Mouse (Mus musculus) lung, adult 18-20 months (tissue): ENCODE measurements at regions not wholly inside any gene's neighbourhood (a gene's known extent, or its start where the extent isn't known, plus 50 kb on each side); places are given as distances from the start of the nearest gene placed in this dataset.
A peak's percentile ranks its signal among the peaks of the same experiment; 100 is the strongest.
"Not testable (repeated sequence)": the region's sequence is repeated elsewhere in the genome, so short reads cannot be mapped to it uniquely, and the experiment has no call there.

Experiments used
- DNase-seq, 2 experiments: peaks; one replicate each; pipeline ENCODE4 v3.0.0; 2022; ENCODE audit warnings: mixed read lengths in 2 of 2

GRCm38 (mm10) chr14:59075845-59076745 lies 66.6 kb downstream of the 1700129C05Rik start:
- DNase-seq: no peak

GRCm38 (mm10) chr14:59072323-59073039 lies 70.2 kb downstream of the 1700129C05Rik start:
- no peak for DNase-seq

GRCm38 (mm10) chr14:59070056-59070455 lies 72.6 kb downstream of the 1700129C05Rik start:
- DNase-seq: no peak

GRCm38 (mm10) chr14:59066456-59067220 lies 76.1 kb downstream of the 1700129C05Rik start:
- DNase-seq: no peak

- DNase-seq: no peak
Observed at GRCm38 (mm10) chr14:59063221-59063620, 79.5 kb downstream of the 1700129C05Rik start.

GRCm38 (mm10) chr14:59056832-59057231 lies 85.9 kb downstream of the 1700129C05Rik start:
- no peak for DNase-seq

GRCm38 (mm10) chr14:59055283-59055682 lies 87.4 kb downstream of the 1700129C05Rik start:
- DNase-seq: no peak

GRCm38 (mm10) chr14:59052421-59052820 lies 90.3 kb downstream of the 1700129C05Rik start:
- no peak for DNase-seq

- DNase-seq: no peak
Observed at GRCm38 (mm10) chr14:59051478-59051879, 91.2 kb downstream of the 1700129C05Rik start.

- peak in 1 of 2 experiments; percentile 29 for DNase-seq
Observed at GRCm38 (mm10) chr14:59045687-59046086, 97.0 kb downstream of the 1700129C05Rik start.

- DNase-seq: no peak
Observed at GRCm38 (mm10) chr14:59045235-59045634, 97.5 kb downstream of the 1700129C05Rik start.

GRCm38 (mm10) chr14:59042152-59042551 lies 100.5 kb downstream of the 1700129C05Rik start:
- DNase-seq: no peak

GRCm38 (mm10) chr14:59025757-59026156 lies 116.9 kb downstream of the 1700129C05Rik start:
- not testable (repeated sequence) for DNase-seq

- DNase-seq: no peak
Observed at GRCm38 (mm10) chr14:59009534-59009933, 133.2 kb downstream of the 1700129C05Rik start.

- DNase-seq: no peak
Observed at GRCm38 (mm10) chr14:58999106-58999778, 143.5 kb downstream of the 1700129C05Rik start.

- DNase-seq: no peak
Observed at GRCm38 (mm10) chr14:58994994-58995393, 147.7 kb downstream of the 1700129C05Rik start.

GRCm38 (mm10) chr14:58989644-58990217 lies 153.0 kb downstream of the 1700129C05Rik start:
- DNase-seq: no peak

GRCm38 (mm10) chr14:58987688-58988087 lies 155.0 kb downstream of the 1700129C05Rik start:
- DNase-seq: no peak

- DNase-seq: no peak
Observed at GRCm38 (mm10) chr14:58985838-58986237, 156.9 kb downstream of the 1700129C05Rik start.

GRCm38 (mm10) chr14:58976791-58977190 lies 165.9 kb downstream of the 1700129C05Rik start:
- DNase-seq: no peak

GRCm38 (mm10) chr14:58969248-58969647 lies 173.4 kb downstream of the 1700129C05Rik start:
- no peak for DNase-seq

- no peak for DNase-seq
Observed at GRCm38 (mm10) chr14:58967975-58968374, 174.7 kb downstream of the 1700129C05Rik start.
